Mouse (Mus musculus): ENCODE measurements around the gene Rtn4.

GRCm38 (mm10) chr11:29693576-29694410 is 1.0 kb downstream of the Rtn4 start:
- TF ChIP-seq POLR2A (IDR thresholded peaks at IDR 0.05; ENCODE audit: borderline replicate concordance, extremely low read depth, insufficient read depth, insufficient read length, poor library complexity, severe bottlenecking) (peak; percentile 88), CTCF (IDR thresholded peaks at IDR 0.05; ENCODE audit: borderline replicate concordance, extremely low read depth, insufficient read depth, insufficient read length) (peak; percentile 86)
